Mouse (Mus musculus): ENCODE measurements around the gene Zfp229.
"Not testable (repeated sequence)": the region's sequence is repeated elsewhere in the genome, so short reads cannot be mapped to it uniquely, and the experiment has no call there.

Gene Zfp229

DNA sequence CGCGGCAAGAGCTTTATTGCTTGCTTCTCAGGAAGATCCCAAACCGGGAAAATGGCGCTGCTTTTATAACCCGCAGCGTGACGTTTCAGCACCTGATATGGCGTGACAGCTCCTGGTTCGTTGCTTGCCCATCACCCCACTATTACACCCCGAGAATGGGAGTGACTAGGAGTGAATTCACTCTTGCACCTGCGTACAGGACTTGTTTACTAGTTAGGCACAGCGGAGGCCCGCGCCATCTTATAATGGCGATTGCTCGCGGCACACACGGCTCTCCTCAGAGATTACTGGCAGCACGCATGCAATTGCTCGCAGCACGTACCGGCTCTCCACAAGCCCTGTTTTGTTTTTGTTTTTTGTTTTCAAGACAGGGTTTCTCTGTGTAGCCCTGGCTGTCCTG is at the start of gene Zfp229:
TSS of gene Zfp229 (plus strand) at position 301 of the 400 bp plus-strand sequence.
- not testable (repeated sequence) for DNase-seq (ENCODE audit: low read depth, low spot score)

DNA sequence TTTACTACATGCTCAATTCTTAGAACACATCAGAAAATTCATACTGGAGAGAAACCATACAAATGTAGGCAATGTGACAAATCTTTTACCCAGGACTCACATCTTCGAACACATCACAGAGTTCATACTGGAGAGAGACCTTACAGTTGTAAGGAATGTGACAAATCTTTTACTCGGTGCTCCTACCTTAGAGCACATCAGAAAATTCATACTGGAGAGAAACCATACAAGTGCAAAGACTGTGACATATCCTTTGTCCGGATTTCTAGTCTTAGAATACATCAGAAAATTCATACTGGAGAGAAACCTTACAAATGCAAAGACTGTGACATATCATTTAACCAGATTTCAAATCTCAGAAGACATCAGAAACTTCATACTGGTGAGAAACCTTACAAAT is 39.0 kb upstream of the Zfp229 start, which contains the start of gene Gm10226:
TSS of gene Gm10226 (plus strand) at position 301 of the 400 bp plus-strand sequence.
- no peak for DNase-seq (ENCODE audit: low read depth, low spot score)

DNA sequence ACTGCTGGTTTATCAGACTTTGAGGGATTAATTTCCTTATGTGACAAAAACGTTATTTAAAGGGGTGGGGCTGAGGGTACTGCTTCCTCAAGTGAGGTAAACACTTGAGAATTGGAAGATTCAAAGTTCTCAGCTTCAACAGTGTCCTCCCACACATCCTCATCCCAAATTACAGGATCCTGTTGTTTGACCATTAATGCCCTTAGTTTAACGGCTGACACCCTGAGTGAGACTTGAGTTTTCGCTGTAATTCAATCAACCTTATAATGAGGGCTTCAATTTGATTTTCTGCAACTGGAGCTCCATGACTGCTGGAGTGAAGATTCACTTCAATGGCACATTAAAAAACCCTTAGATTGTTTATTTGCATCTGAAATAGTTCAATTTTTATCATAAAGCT is 37.3 kb upstream of the Zfp229 start:
- no peak for DNase-seq (ENCODE audit: low read depth, low spot score)

DNA sequence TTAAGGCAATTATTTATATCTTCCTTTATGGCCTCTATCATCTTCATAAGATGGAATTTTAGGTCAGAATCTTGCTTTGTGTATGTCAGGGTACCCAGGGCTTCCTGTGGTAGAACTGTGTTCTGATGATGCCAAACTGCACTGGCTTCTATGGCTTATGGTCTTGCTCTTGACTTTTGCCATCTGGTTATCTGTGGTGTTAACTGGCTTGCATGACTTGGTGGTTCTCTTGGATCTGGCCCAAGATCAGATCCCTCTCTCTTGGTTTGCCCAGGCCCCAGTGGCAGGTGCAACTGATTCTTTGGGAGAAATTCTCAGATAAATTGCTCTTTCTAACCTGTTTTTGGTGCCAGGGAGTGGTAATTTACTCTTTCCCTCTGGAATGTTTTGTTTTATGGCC is 34.5 kb upstream of the Zfp229 start:
- no peak for DNase-seq (ENCODE audit: low read depth, low spot score)

- no peak for DNase-seq (ENCODE audit: low read depth, low spot score)
Observed at GRCm38 (mm10) chr17:21702281-21703240, 28.0 kb upstream of the Zfp229 start.

DNA sequence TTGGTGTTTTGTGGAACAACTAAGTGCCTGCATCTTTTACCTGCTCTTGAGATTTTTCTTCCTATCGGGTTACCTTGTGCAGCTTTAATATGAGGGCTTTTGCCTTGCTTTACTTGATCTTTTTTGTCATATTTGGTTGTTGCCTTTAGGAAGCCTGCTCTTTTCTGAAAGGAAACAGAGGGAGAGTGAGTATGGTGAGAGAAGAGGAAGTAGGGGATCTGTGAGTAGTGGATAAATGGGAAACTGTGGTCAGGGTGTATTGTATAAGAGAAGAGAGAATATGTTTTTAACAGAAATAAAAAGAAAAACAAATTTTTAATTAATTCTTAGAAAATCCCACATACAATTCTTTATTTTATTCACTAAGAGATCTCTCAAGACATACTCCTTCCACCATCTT is 27.2 kb upstream of the Zfp229 start:
- no peak for DNase-seq (ENCODE audit: low read depth, low spot score)

GRCm38 (mm10) chr17:21707343-21707996 is 23.1 kb upstream of the Zfp229 start, which contains the start of gene Zfp760:
Gene Zfp760, plus strand, starts transcription at chr17:21707741.
- peak; percentile 94 for DNase-seq (ENCODE audit: low read depth, low spot score)

DNA sequence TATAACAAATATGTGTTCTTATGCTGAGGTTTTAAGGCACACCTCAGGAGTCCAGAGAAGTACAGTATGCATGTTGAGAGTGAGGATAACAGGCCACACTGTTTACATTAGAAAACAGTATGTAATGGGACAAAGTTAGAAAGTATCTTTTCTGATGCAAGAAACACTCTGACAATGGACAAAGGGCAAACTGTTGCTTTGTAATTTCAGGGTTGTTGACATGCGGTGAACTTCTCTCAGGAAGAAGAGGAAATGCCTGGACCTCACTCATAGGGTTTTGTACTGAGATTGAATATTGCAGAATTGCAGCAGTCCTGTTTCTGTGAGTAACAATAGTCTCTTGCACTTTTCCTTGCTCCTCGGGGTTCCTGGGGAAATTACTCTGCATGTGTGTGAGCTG is 22.2 kb upstream of the Zfp229 start:
- DNase-seq (ENCODE audit: low read depth, low spot score), result no peak

- no peak for DNase-seq (ENCODE audit: low read depth, low spot score)
Observed at GRCm38 (mm10) chr17:21733049-21733448, 2.5 kb downstream of the Zfp229 start.

DNA sequence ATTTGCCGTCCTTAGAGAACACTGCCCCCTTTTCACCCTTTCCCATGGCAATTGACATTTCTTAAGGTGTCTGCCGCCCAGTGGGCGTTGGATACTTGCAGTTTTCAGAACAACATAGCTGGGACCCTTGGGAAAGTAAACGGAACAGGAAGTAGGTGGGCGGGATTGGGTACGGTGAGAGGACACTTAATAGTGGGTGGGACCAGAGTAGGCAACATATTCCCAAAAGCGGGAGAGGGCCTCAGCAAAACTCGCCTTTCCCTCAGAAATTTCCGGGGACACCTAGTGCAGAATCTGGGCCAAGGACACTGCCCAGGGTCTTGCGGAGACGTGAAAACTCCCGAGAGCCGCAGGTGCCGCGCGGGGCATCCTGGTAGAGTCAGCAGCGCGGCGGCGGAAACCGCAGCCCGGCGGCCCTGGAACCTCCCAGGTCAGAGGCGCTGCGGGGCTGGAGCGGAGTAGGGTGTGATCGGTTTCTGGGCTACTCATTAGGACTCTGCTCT is 3.0 kb downstream of the Zfp229 start:
- peak; percentile 87 for DNase-seq (ENCODE audit: low read depth, low spot score)

DNA sequence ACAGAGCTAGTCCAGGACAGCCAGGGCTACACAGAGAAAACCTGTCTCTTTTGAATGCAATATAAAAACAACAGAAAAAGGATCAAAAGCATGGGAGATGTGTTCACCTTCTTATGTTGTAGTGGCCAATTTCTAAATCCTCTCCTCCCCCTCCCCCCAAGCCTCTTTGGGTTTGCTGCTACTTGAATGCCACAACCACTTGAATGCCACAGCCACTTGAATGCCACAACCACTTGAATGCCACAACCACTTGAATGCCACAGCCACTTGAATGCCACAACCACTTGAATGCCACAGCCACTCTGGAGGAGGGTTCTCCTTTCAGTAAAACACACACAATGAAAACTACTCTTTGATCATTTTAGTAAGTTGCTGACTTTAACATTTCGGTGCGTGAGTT is 22.2 kb downstream of the Zfp229 start:
- DNase-seq (ENCODE audit: low read depth, low spot score), result no peak

- peak; percentile 20 for DNase-seq (ENCODE audit: low read depth, low spot score)
Observed at GRCm38 (mm10) chr17:21753342-21754208, 23.0 kb downstream of the Zfp229 start.

- DNase-seq (ENCODE audit: low read depth, low spot score), result no peak
Observed at GRCm38 (mm10) chr17:21770336-21770735, 39.7 kb downstream of the Zfp229 start.

GRCm38 (mm10) chr17:21792256-21792655 is 61.7 kb downstream of the Zfp229 start:
- no peak for DNase-seq (ENCODE audit: low read depth, low spot score)

GRCm38 (mm10) chr17:21801373-21801772 is 70.8 kb downstream of the Zfp229 start:
- DNase-seq (ENCODE audit: low read depth, low spot score), result peak; percentile 50

All from forelimb bud, embryonic 11.5 days (tissue).